Mouse (Mus musculus): ENCODE data around the gene Eml5. TPM values are rescaled to one million over a fixed set of nuclear protein-coding genes. Genes with fewer than 3 reads are reported as not detected.

The Eml5 gene
- polyA plus RNA-seq, 1 experiment from 2014 or later, result 19.8 TPM

DNA sequence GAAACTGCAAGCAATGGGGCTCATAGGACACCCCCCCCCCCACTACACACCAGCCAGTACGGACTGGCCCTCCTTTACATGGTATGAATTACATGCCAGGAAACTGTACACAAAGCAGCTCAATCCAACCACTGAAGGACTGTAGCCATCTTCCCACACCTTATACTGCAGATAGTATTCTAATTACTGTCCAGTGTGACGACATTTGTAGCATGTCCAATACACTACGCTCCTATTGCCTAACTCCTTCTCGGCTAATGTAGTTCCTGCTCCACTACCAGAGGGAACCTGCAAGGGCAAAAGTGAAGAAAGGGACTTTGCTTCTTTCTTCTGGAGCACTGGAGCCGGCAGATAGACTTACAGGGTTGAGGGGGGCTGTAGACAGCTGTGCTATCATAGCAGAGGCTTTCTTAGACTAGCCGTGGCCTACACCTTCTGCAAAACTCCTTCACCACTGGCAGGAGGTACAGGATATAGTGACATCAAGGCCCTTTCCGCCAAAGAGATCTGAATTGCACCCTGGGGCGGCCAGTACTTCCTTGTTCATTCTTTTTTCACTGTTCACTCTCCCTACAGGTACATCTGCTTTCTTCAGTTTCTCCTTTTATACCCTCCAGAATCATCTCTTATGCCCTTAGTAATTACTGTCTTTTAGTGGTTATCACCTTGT lies 68.2 kb downstream of the Eml5 start:
- H3K27me3 ChIP-seq (replicated peaks), result no peaks in the 10 kb centered on the region
- no peak overlapping the region for H3K4me3 ChIP-seq (replicated peaks)
- no peak overlapping the region for H3K4me2 ChIP-seq
- H3K36me3 ChIP-seq, result peaks cover 21% of the 10 kb centered on the region
- no peak overlapping the region for H3K9ac ChIP-seq (replicated peaks)
- no peak for ATAC-seq (ENCODE audit: low FRiP score)
- no peak overlapping the region for H3K27ac ChIP-seq (replicated peaks)
- no peaks in the 10 kb centered on the region for H3K4me1 ChIP-seq
- 91% methylated on average over 8 of the region's 8 CpGs for WGBS
- no peaks in the 10 kb centered on the region for H3K9me3 ChIP-seq (replicated peaks)

- no peaks in the 10 kb centered on the region for H3K27me3 ChIP-seq (replicated peaks)
- no peak overlapping the region for H3K9ac ChIP-seq (replicated peaks)
- no peaks in the 10 kb centered on the region for H3K4me1 ChIP-seq
- no peak overlapping the region for H3K27ac ChIP-seq (replicated peaks)
- 83% methylated on average over 7 of the region's 7 CpGs for WGBS
- ATAC-seq (ENCODE audit: low FRiP score), result no peak
- H3K9me3 ChIP-seq (replicated peaks), result no peaks in the 10 kb centered on the region
- H3K4me2 ChIP-seq, result no peak overlapping the region
- H3K4me3 ChIP-seq (replicated peaks), result no peak overlapping the region
- H3K36me3 ChIP-seq, result peaks cover 13% of the 10 kb centered on the region
Observed at GRCm38 (mm10) chr12:98831122-98831521, 70.2 kb downstream of the Eml5 start.

DNA sequence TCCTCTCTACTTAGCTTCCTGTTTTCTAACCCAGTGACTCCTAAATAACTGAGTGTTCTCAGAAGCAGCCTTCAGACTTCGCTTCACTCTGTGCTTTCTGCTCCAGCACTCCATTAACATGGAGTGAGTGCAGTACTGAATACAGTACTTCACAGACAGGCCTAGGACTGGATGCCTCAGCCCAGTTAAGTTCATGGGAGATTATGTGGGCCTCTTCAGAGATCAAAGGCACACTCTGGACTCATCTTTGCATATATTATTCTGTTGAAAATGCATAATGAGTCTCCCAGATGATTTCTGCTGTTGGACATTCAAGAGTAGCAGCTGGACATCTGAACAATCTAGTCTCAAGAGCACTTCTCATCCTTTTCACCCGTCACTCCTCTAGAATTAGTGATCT lies 80.5 kb downstream of the Eml5 start:
- H3K4me2 ChIP-seq, result no peak overlapping the region
- WGBS, result 74% methylated on average over 2 of the region's 2 CpGs
- H3K27ac ChIP-seq (replicated peaks), result no peak overlapping the region
- H3K27me3 ChIP-seq (replicated peaks), result no peaks in the 10 kb centered on the region
- peaks cover 23% of the 10 kb centered on the region for H3K36me3 ChIP-seq
- no peaks in the 10 kb centered on the region for H3K9me3 ChIP-seq (replicated peaks)
- no peak for ATAC-seq (ENCODE audit: low FRiP score)
- no peaks in the 10 kb centered on the region for H3K4me1 ChIP-seq
- no peak overlapping the region for H3K4me3 ChIP-seq (replicated peaks)
- no peak overlapping the region for H3K9ac ChIP-seq (replicated peaks)

DNA sequence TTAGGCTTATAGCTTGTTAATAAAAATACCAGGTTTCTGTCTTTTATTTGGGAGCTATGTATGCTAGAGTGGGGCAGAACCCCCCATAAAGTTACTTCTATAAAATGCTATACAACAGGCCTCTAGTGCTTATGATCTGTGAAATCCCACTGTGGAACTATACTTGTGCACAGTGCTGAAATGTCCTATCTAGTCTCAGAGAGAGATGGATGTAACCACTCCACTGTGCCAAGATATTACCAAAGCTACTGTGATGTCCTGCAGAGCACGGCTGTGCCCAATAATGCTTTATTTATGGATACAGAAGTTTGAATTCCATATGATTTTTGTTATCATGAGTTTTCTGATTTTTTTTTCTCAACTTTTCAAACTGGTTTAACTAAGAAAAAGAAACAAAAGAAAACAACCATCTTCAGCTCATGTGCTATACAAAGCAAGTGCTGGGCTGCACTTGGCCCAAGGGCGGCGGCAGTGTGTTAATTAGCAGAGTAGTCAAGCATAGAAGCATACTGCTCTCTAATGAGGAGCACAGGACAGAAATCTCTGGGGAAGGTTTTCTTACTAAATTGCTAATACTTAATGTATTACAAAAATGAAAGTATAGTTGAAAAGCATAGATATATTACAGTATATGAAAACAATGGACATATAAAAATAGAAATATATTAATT lies 97.1 kb downstream of the Eml5 start:
- Histone ChIP-seq H3K36me3 (peaks cover 18% of the 10 kb centered on the region), H3K4me2 (no peak overlapping the region), H3K9ac (replicated peaks) (no peak overlapping the region), H3K4me1 (no peaks in the 10 kb centered on the region), H3K4me3 (replicated peaks) (no peak overlapping the region), H3K27me3 (replicated peaks) (no peaks in the 10 kb centered on the region), H3K9me3 (replicated peaks) (no peaks in the 10 kb centered on the region), H3K27ac (replicated peaks) (no peak overlapping the region)
- no peak for ATAC-seq (ENCODE audit: low FRiP score)
- WGBS, result 55% methylated on average over 3 of the region's 3 CpGs

GRCm38 (mm10) chr12:98802245-98802644 lies 99.0 kb downstream of the Eml5 start:
- Histone ChIP-seq H3K36me3 (peaks cover 27% of the 10 kb centered on the region), H3K9me3 (replicated peaks) (no peaks in the 10 kb centered on the region), H3K27ac (replicated peaks) (no peak overlapping the region), H3K4me1 (no peaks in the 10 kb centered on the region), H3K27me3 (replicated peaks) (no peaks in the 10 kb centered on the region), H3K4me3 (replicated peaks) (no peak overlapping the region), H3K9ac (replicated peaks) (no peak overlapping the region), H3K4me2 (no peak overlapping the region)
- no peak for ATAC-seq (ENCODE audit: low FRiP score)
- WGBS, result 75% methylated on average over 3 of the region's 3 CpGs

- no peaks in the 10 kb centered on the region for H3K9me3 ChIP-seq (replicated peaks)
- H3K27ac ChIP-seq (replicated peaks), result no peak overlapping the region
- WGBS, result 93% methylated on average over 5 of the region's 5 CpGs
- no peak for ATAC-seq (ENCODE audit: low FRiP score)
- H3K4me3 ChIP-seq (replicated peaks), result no peak overlapping the region
- H3K4me2 ChIP-seq, result no peak overlapping the region
- peaks cover 38% of the 10 kb centered on the region for H3K36me3 ChIP-seq
- no peaks in the 10 kb centered on the region for H3K27me3 ChIP-seq (replicated peaks)
- H3K4me1 ChIP-seq, result no peaks in the 10 kb centered on the region
- no peak overlapping the region for H3K9ac ChIP-seq (replicated peaks)
Observed at GRCm38 (mm10) chr12:98800334-98800733, 101.0 kb downstream of the Eml5 start.

DNA sequence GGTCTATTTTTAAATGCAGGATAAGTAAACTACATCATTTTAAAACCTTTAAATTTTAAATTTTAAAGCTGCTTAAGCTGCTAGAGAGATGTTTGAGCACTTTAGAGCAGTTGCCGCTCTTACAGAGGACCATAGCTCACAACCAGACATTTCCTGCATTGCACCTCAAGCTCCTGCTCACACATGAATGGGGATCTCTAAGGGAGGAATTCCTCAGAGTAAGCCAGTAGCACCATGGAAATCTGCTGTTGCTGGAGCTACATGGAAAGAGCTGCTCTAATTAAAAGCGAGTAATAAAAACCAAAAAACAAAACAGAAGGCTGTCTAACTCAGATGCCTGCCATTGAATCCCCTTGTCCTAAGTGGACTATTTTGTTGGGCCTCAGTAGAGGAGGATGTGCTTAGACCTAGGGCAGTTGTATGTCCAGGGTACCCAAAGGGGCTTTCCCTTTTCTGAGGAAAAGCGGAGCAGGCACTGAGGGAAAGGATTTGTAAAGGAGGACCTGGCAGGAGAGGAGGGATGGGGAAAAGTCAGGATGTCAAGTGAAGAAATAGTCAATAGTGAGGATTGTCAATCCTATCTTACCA lies 105.5 kb downstream of the Eml5 start:
- no peak overlapping the region for H3K4me3 ChIP-seq (replicated peaks)
- H3K9me3 ChIP-seq (replicated peaks), result no peaks in the 10 kb centered on the region
- no peaks in the 10 kb centered on the region for H3K4me1 ChIP-seq
- H3K27me3 ChIP-seq (replicated peaks), result no peaks in the 10 kb centered on the region
- H3K27ac ChIP-seq (replicated peaks), result peak overlapping the region; percentile 48; the same call in 1 of the 2 replicates
- H3K4me2 ChIP-seq, result no peak overlapping the region
- no peak overlapping the region for H3K9ac ChIP-seq (replicated peaks)
- H3K36me3 ChIP-seq, result peaks cover 70% of the 10 kb centered on the region
- WGBS, result 62% methylated on average over 3 of the region's 3 CpGs
- peak; percentile 63; the same call in 1 of the 2 replicates for ATAC-seq (ENCODE audit: low FRiP score)

- no peak overlapping the region for H3K9ac ChIP-seq (replicated peaks)
- H3K27ac ChIP-seq (replicated peaks), result no peak overlapping the region
- no peaks in the 10 kb centered on the region for H3K27me3 ChIP-seq (replicated peaks)
- no peaks in the 10 kb centered on the region for H3K9me3 ChIP-seq (replicated peaks)
- 96% methylated on average over 1 of the region's 1 CpGs for WGBS
- ATAC-seq (ENCODE audit: low FRiP score), result no peak
- H3K4me3 ChIP-seq (replicated peaks), result no peak overlapping the region
- no peak overlapping the region for H3K4me2 ChIP-seq
- no peaks in the 10 kb centered on the region for H3K4me1 ChIP-seq
- peaks cover 69% of the 10 kb centered on the region for H3K36me3 ChIP-seq
Observed at GRCm38 (mm10) chr12:98784251-98784650, 117.0 kb downstream of the Eml5 start.

- no peak for ATAC-seq (ENCODE audit: low FRiP score)
- Histone ChIP-seq H3K36me3 (peaks cover 72% of the 10 kb centered on the region), H3K9ac (replicated peaks) (no peak overlapping the region), H3K4me3 (replicated peaks) (no peak overlapping the region), H3K27ac (replicated peaks) (no peak overlapping the region), H3K9me3 (replicated peaks) (no peaks in the 10 kb centered on the region), H3K4me1 (no peaks in the 10 kb centered on the region), H3K4me2 (no peak overlapping the region), H3K27me3 (replicated peaks) (no peaks in the 10 kb centered on the region)
- 88% methylated on average over 4 of the region's 4 CpGs for WGBS
Observed at GRCm38 (mm10) chr12:98779148-98779547, 122.1 kb downstream of the Eml5 start.

GRCm38 (mm10) chr12:98777509-98777908 lies 123.8 kb downstream of the Eml5 start:
- Histone ChIP-seq H3K36me3 (peaks cover 69% of the 10 kb centered on the region), H3K9me3 (replicated peaks) (no peaks in the 10 kb centered on the region), H3K4me1 (no peaks in the 10 kb centered on the region), H3K4me3 (replicated peaks) (no peak overlapping the region), H3K27ac (replicated peaks) (no peak overlapping the region), H3K4me2 (no peak overlapping the region), H3K27me3 (replicated peaks) (no peaks in the 10 kb centered on the region), H3K9ac (replicated peaks) (no peak overlapping the region)
- ATAC-seq (ENCODE audit: low FRiP score), result no peak
- 82% methylated on average over 3 of the region's 3 CpGs for WGBS

- no peak for ATAC-seq (ENCODE audit: low FRiP score)
- H3K9ac ChIP-seq (replicated peaks), result no peak overlapping the region
- H3K9me3 ChIP-seq (replicated peaks), result no peaks in the 10 kb centered on the region
- H3K4me1 ChIP-seq, result no peaks in the 10 kb centered on the region
- no peak overlapping the region for H3K27ac ChIP-seq (replicated peaks)
- no peak overlapping the region for H3K4me3 ChIP-seq (replicated peaks)
- no peaks in the 10 kb centered on the region for H3K27me3 ChIP-seq (replicated peaks)
- peaks cover 69% of the 10 kb centered on the region for H3K36me3 ChIP-seq
- WGBS, result 99% methylated on average over 2 of the region's 2 CpGs
- H3K4me2 ChIP-seq, result no peak overlapping the region
Observed at GRCm38 (mm10) chr12:98766241-98766640, 135.0 kb downstream of the Eml5 start.

- Histone ChIP-seq H3K9me3 (replicated peaks) (no peaks in the 10 kb centered on the region), H3K27ac (replicated peaks) (no peak overlapping the region), H3K4me2 (no peak overlapping the region), H3K9ac (replicated peaks) (no peak overlapping the region), H3K27me3 (replicated peaks) (no peaks in the 10 kb centered on the region), H3K4me1 (peaks cover 6% of the 10 kb centered on the region), H3K36me3 (peaks cover 64% of the 10 kb centered on the region), H3K4me3 (replicated peaks) (no peak overlapping the region)
- 97% methylated on average over 6 of the region's 6 CpGs for WGBS
- no peak for ATAC-seq (ENCODE audit: low FRiP score)
Observed at GRCm38 (mm10) chr12:98759700-98760099, 141.6 kb downstream of the Eml5 start.
